Mouse (Mus musculus) induced T-regulatory cell, adult 2 months (primary cell): ENCODE measurements around the gene Eef2kmt.

Experiments used
- DNase-seq: peaks from one replicate; pipeline ENCODE4 v3.0.0-alpha.2; 2012; ENCODE audit warnings: low read depth

The Eef2kmt gene

DNA sequence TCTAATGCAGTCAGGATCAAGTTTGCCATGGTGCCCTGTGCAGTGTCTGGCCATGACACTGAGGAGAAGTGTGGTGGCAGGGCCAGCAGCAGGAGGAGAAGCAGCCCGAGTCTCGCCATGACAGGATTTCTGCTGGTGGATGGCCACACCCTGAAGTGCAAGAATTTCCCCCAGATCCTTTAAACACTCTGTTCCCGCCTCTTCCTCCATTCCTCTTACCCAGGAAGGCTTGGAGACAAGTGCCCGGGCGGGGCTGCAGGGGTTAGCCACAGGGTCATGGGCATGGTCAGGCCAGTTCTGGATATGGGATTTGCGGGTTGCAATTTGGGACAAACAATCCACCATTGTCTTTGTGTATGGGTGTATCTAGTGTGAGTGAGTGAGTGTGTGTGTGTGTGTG lies 33.6 kb downstream of the Eef2kmt start, which contains the start of gene AU021092:
Gene AU021092, minus strand, starts transcription at position 160 of the 400 bp plus-strand sequence.
- no peak for DNase-seq

DNA sequence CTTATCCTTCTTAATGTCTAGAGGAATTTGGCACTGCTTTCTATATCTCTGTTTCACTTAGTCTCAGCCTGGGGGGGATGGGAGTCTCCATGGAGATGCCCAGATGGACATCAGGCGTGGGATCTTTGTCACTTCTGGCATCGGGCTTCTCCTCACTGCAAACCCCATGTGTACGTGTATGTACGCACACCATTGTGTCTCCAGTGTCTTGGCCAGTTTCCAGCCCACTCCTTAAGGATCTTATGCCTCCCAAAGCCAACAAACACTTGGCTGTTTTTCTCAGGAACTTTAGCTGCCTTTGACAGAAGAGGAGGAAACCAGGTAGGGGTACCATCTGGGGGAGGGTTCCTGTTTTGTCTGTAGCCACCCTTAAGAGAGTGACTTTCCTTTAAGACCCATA lies 34.4 kb downstream of the Eef2kmt start:
- no peak for DNase-seq

GRCm38 (mm10) chr16:5217341-5218133 lies 38.2 kb downstream of the Eef2kmt start:
- no peak for DNase-seq

GRCm38 (mm10) chr16:5216686-5217085 lies 39.1 kb downstream of the Eef2kmt start:
- no peak for DNase-seq

GRCm38 (mm10) chr16:5214126-5214525 lies 41.7 kb downstream of the Eef2kmt start:
- no peak for DNase-seq

DNA sequence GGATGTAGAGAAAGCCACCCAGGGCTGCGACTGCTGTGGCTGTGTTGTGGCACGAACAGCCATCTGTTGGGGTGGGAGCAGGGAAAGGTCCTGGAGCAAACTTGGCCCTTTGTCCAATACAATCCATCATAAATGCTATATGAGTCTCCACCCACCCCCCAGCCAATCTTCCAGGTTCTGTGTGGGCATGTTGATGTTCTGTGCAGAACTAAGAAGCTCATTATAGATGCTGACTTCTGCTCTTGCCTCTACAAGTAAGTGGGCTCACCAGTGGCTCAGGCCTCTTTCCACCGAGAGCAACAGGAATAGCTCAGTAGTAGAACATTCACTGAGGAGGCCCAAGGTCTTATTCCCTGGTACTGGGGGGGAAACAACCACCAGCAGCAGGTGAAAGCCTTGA lies 43.6 kb downstream of the Eef2kmt start:
- no peak for DNase-seq

GRCm38 (mm10) chr16:5210365-5210764 lies 45.4 kb downstream of the Eef2kmt start:
- no peak for DNase-seq

DNA sequence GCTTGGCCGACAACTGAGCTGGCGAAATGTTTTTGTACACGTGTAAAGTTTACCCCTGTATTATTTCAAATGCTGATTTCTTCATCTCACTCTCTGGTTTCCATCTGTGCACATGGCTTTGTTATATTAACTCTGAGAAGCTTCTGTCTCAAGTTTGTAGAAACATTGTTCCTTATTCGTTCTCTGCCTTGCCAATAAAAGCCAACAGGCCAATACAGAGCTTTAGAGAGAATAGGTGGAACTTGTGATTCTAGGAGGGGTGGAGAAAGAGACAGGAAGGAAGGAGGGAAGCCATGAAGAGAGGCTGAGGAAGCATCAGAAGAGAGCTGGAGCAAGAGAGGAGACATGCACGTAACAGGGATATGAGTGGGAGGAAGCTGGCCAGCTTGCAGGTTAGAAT lies 49.7 kb downstream of the Eef2kmt start:
- DNase-seq: no peak

GRCm38 (mm10) chr16:5205431-5205970 lies 50.3 kb downstream of the Eef2kmt start:
- no peak for DNase-seq

DNA sequence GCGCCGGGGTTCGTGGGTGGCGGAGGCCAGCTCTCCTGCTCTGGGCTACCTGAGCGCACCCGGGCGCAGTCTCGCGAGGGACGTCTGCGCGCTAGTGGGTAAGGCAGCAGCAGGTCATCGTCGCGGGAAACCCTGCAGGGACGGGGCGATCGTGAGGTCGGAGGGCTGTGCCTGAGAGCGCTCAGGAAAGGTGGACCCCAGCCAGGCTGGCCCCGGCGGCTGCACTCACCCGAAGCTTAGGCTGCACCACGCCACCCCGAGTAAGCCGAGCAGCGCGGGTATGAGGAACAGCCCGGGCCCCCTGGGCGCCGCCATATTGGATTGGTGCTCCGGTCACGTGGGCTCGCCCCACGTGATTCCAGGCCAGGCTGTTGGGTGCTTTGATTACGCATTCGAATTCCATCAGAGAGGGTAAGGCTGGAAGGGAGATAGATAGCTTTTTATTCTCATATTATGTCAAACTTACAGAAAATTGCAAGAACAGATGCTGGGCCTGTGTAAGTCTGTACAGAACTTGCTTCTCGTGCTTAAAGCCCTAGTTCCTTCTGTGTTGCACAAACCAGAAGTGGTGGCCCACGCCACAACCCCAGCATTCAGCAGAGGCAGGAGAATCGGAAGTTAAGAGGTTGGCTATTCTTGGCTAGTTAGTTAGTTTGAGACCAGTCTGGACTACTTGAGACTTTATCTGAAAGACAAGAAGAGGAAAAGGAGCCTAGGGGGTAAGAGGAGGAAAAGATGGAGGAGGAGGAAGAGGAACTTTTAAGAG lies 51.9 kb downstream of the Eef2kmt start, which contains the start of gene Nagpa:
Gene Nagpa, minus strand, starts transcription at position 345 of the 766 bp plus-strand sequence.
- peak; percentile 88 for DNase-seq

DNA sequence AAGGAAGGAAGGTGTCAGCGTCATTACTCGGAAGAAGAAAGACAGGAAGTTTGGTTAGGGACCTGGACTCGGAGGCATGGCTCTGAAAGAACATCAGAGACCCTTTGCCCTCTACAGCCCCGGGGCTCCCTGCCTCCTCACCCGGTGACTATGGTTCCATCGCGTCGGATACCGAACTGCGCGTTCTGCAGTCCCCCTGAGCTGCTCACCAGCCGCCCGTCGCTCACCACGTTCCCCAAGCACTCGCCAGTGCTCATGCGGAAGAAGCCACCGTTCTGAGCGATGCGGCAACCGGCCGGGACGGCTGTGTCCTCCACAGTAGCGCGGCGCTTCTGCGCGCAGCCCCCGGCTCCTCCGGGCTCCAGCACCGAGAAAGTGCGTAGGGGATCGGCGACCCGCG lies 52.6 kb downstream of the Eef2kmt start:
- peak; percentile 64 for DNase-seq

DNA sequence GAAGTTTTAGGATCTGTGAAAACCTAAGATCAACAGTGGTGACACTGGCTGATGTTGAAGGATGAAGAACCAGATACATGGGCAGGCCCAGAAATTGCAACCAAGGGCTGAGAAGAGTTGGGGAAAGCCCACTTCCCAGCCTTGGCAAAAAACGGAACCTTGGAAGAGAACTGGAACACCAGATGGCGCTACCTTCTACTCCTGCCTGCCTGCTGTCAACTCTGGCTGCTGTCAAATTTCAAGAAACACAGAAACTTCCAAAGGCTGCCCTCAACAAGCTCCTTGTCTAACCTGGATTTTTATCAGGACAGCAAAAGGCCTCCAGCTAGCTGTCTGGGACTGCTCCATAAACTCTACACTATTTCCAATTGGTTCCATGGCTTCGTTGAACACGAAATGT lies 53.1 kb downstream of the Eef2kmt start:
- peak; percentile 70 for DNase-seq

- DNase-seq: peak; percentile 73
Measured at GRCm38 (mm10) chr16:5195080-5195479, 60.7 kb downstream of the Eef2kmt start.
